Mouse (Mus musculus): ENCODE results near the gene Emx2. TPM values are rescaled to one million over a fixed set of nuclear protein-coding genes. Genes with fewer than 3 reads are reported as not detected.
A peak's percentile ranks its signal among the peaks of the same experiment; 100 is the strongest.

Gene Emx2
- under 1 TPM; 0.10 to 0.56 TPM for total RNA-seq (2021)
- long read RNA-seq, experiment 1, partial matches to known transcripts, result 0 of 1 reads
- long read RNA-seq, experiment 1, other reads (novel, unspliced or antisense), result 1 of 1 reads
- long read RNA-seq, experiment 2, partial matches to known transcripts, result 0 of 1 reads
- long read RNA-seq, experiment 2, other reads (novel, unspliced or antisense), result 1 of 1 reads

DNA sequence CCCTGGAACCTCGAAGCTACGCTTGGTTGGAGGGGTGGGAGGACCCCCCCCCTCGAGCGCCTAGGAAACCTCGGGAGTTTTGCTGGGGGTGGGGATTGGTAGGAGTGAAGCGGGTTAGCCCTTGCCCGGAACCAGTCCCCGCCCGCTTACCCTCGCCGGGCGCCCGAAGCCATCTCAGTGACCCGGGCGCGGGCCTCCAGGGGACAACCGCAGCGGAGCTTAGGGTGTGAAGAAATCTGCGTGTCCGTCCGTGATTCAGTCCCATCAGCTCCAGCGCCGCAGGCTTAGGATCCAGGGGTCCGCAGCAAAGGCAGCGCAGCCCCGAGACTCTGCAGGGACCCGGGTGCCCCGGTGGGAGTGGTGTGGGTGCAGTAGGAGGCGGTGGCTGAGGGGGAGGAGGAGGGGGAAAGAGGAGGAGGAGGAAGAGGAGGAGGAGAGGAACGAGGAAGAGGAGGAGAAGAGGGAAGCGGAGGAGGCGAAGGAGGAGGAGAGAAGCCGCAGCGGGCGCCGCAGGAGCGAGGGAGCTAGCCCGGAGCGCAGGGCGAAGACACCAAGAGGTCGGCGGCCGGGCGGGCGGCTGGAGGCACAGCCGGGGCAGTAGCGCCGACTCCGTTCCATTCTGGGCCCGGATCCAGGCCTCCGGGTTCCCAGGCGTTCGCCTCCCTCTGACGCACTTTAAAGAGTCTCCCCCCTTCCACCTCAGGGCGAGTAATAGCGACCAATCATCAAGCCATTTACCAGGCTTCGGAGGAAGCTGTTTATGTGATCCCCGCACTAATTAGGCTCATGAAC is at the start of gene Emx2:
TSS of gene Emx2 (plus strand) at position 422 of the 792 bp plus-strand sequence.
- DNase-seq, result peak; percentile 48 to 62
- intact Hi-C loops (cut with DNase I), result loop anchor here (10.0 kb wide), 1 partner anchor 287 kb away; no protein-coding TSS in a partner anchor

DNA sequence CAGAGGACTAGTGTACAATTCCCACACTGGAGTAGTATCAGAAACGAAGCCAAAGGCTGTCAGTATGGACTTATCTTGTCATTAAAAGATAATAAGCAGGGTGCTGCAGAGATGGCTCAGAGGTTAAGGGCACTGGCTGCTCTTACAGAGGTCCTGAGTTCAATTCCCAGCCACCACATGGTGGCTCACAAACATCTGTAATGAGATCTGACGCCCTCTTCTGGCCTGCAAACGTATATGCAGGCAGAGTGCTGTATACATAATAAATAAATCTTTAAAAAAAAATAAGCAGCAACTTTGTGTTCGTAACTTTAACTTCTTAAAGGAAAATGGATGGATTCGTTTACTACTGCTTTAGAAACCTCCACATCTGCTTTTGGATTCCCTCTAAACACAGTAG is 44.0 kb upstream of the Emx2 start:
- intact Hi-C loops (cut with DNase I), result no loop called here

DNA sequence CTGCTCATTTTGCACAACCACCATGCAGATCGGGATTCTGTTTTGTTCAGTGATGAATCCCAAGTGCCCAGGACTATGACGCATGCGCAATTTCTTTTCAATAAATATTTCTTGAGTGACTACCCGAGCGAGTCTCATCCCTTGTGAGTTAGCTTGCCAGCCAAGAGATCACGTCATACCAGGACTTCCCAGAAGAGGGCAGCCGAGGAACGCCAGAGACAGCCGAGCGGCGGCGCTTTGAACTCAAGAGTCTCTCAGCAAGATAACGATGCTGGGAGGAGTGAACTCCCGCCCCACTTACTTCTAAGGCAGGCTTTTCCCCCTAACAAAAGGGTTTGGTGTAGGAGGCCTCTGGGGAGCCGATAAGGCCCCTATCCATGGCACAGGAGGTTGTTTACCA is 40.1 kb upstream of the Emx2 start:
- DNase-seq, result peak; percentile 84
- intact Hi-C loops (cut with DNase I), result loop anchor here (5.0 kb wide), 1 partner anchor 894 kb away; no protein-coding TSS in a partner anchor

More for the DNA sequence above, 44.0 kb upstream of the Emx2 start:
- no peak for DNase-seq

DNA sequence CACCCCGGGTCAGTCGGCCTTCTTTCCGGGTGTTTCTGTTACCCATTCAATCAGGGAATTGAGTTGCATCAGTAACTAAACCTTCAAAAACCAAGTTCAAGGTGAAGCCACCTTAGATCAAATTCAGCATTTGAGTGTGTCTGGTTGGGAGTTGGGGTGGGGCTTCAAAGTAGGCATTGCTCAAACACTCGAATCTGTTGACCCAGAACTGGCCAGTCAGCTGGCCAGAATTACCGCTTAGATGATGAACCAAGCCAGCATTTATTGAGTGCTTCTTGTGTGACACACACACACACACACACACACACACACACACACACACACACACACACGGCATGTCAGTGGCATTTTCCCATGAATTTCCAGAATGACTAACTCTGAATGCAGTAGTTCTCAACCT is 39.5 kb upstream of the Emx2 start:
- intact Hi-C loops (cut with DNase I), result loop anchor here (5.0 kb wide), 1 partner anchor 894 kb away; no protein-coding TSS in a partner anchor
- no peak for DNase-seq

- intact Hi-C loops (cut with DNase I), result no loop called here
- DNase-seq, result no peak
Observed at GRCm38 (mm10) chr19:59422393-59422792, 35.8 kb upstream of the Emx2 start.

- DNase-seq, result no peak
- intact Hi-C loops (cut with DNase I), result no loop called here
Observed at GRCm38 (mm10) chr19:59423685-59424084, 34.5 kb upstream of the Emx2 start.

DNA sequence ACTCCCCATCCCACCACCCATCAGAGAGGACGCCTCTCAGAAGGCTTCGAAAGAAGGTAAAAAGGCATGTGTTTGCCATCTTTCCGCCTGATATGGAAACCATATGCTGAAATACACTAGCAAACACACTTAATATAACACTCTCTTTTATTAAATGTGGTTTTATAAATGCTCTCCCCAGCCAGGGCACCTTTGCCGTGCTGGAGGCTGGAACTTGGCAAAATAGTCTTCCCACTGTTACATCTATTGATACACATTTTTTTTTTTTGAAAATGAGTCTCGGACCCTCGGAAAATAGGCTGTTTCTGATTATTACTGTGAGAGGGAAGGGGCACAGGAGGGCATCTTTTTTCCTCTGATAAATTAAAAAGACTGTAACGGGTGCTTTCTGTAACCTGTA is 33.2 kb upstream of the Emx2 start:
- DNase-seq, result no peak
- intact Hi-C loops (cut with DNase I), result no loop called here

DNA sequence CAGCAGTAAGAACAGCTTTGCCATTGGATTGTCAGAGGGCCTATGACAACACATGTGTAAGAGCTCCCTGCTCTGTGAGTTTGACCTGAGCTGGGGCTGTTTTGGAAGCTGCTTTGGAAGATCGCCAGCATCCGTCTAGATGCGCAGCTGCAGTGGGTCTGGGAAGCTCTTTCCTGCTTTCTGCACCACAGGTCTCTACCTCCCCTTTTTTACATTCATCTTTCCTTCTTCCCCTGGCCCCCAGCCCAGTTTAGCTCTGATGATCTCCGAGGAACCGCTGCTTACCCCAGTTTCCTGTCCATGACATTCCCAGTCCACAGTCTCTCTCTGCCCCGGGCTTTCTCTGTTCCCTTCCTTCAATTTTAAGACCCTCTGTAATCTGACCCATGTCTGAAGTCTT is 25.9 kb upstream of the Emx2 start:
- intact Hi-C loops (cut with DNase I), result no loop called here
- no peak for DNase-seq

GRCm38 (mm10) chr19:59450561-59451135 is 7.5 kb upstream of the Emx2 start:
- intact Hi-C loops (cut with DNase I), result loop anchor here (10.0 kb wide), 1 partner anchor 294 kb away; no protein-coding TSS in a partner anchor
- no peak for DNase-seq

- no peak for DNase-seq
- intact Hi-C loops (cut with DNase I), result loop anchor here (10.0 kb wide), 1 partner anchor 293 kb away; no protein-coding TSS in a partner anchor
Observed at GRCm38 (mm10) chr19:59451441-59451951, 6.7 kb upstream of the Emx2 start.

DNA sequence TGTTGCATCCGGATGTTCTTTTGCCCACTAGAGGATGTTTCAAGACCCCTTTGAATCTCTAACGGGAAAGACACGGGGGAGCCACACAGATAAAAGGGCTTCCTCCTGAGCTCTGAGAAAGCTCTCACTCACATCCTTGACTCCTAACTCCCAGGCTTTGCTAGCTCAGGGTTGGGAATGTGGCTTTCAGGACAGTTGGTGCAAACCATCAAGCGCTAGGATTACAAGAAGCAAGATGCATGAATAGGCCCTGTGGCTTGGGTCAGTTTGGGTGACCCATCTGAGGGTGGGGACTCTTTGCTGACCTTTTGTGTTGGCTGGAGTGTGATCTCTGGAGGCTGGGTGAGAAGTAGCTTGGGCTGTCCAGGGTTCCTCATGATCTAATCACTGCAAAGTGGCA is 5.9 kb upstream of the Emx2 start:
- intact Hi-C loops (cut with DNase I), result loop anchor here (10.0 kb wide), 1 partner anchor 292 kb away; no protein-coding TSS in a partner anchor
- no peak for DNase-seq

DNA sequence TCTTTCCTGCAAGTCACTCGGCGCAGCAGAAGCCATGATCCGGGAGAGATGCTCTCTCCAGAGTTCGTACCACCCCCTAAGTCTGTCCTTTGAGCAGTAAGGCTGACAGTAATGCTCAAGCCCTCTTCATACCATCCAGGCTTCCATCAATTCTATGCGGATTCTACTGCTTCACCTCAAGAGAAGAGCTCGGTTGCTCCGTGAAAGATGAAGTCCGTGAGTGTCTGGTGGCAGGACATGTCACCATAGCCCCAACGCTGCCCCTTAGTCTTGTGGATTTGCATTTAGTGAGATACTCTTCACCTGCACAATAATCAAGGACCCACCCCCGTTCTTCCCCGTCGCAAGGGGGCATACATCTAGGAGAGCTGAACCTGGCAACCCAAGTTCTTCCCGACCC is 4.6 kb upstream of the Emx2 start:
- DNase-seq, result no peak
- intact Hi-C loops (cut with DNase I), result loop anchor here (10.0 kb wide), 1 partner anchor 291 kb away; no protein-coding TSS in a partner anchor

- intact Hi-C loops (cut with DNase I), result loop anchor here (2.0 to 10.0 kb wide), 3 partner anchors 291 to 849 kb away; no protein-coding TSS in a partner anchor
- peak; percentile 64 to 65 for DNase-seq
Observed at GRCm38 (mm10) chr19:59454196-59454595, 4.0 kb upstream of the Emx2 start.

DNA sequence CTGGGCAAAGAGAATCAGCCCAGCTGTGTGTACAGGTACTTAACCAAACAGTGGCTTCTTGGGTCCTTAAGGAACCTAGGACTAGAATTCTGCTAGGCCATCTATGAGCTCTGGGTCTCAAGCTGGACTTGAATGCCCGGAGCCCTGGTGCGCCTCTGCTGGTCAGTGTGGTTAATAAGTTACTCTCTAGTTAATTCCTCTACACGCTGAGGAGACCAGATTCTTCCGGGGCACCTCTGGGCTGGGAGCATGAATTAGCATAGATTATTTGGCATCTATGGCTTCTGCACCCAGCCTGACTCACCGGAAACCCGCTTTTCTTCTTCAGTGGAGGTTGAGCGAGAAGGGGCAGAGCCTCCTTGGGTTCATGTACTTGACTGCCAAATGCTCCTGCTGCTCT is 2.5 kb upstream of the Emx2 start:
- intact Hi-C loops (cut with DNase I), result loop anchor here (2.0 to 10.0 kb wide), 3 partner anchors 289 to 847 kb away; no protein-coding TSS in a partner anchor
- no peak for DNase-seq

DNA sequence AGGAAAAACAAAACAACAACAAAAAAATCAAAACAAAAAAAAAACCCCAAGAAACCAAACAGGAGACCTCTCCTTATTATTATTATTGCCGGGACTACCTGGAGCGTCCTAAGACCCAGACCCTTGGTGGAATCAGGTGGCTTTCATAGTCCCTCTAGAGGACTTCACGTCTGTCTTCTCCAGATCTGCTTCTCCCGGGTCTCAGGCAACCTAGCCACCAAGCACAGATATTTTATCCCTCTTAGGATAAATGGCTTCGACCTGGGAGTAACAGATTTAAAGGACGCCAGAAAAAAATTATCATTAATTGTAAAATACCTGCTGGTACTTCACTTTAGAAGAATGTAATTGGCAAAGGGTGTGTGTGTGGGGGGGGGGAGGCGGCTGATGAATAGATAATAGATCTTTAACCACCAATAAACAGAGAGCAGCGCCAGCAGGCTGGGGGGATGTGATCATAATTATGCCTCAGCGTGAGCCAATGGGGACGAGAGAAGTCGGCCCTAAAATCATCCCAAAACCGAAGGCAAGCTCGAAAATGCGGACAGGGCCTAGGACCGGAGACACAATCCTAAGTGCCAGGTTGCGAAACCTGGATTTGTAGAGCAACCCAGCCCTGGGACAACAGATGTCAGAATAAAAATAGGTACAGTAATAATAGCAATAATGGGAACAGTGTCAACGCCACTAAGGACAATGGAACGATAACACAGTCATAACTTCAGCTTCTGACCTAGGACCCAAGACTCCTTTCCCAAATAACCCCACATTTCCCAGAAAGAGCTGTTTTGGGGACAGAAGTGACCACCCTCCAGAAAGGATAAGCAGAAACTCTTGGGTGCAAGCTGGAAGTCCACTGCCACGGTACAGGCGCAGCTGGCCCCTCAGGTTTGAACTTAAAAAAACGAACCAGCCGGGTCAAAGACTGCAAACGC is 894 bp upstream of the Emx2 start:
- no peak for DNase-seq
- intact Hi-C loops (cut with DNase I), result loop anchor here (10.0 kb wide), 1 partner anchor 288 kb away; no protein-coding TSS in a partner anchor

DNA sequence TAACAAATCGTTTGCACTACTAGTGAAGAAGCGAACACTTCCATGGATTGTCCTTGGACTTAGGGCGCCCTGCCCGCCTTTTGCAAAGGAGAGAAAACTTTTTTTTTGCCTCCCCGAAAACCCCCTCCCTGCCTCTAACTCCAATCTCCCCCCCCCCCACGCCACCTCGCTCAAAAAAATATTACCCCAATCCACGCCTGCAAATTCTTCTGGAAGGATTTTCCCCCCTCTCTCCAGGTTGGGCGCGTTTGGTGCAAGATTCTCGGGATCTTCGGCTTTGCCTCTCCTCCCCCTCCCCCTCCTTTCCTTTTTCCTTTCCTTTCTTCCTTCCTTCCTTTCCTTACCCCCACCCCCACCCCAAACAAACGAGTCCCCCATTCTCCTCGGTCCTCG is 567 bp downstream of the Emx2 start:
- DNase-seq, result no peak
- intact Hi-C loops (cut with DNase I), result loop anchor here (10.0 kb wide), 1 partner anchor 286 kb away; no protein-coding TSS in a partner anchor

GRCm38 (mm10) chr19:59459158-59459781 is 1.1 kb downstream of the Emx2 start:
- DNase-seq, result no peak
- intact Hi-C loops (cut with DNase I), result loop anchor here (10.0 kb wide), 1 partner anchor 286 kb away; no protein-coding TSS in a partner anchor

GRCm38 (mm10) chr19:59459811-59460241 is 1.7 kb downstream of the Emx2 start:
- intact Hi-C loops (cut with DNase I), result loop anchor here (10.0 kb wide), 1 partner anchor 285 kb away; no protein-coding TSS in a partner anchor
- no peak for DNase-seq
